Mouse (Mus musculus) forebrain, embryonic 14.5 days (tissue): Measurements from ENCODE around the gene Mov10l1. TPM values are rescaled to one million over a fixed set of nuclear protein-coding genes. Genes with fewer than 3 reads are reported as not detected.

Experiments used
- ATAC-seq: fragments of 200-750 bp; cut with Nextera tagmentation; 2 replicates; pipeline ENCODE4 v1.8.0; 2017; ENCODE audit warnings: mild to moderate bottlenecking, moderate library complexity
- DNase-seq: peaks from one replicate; pipeline ENCODE4 v3.0.0-alpha.2; 2015; ENCODE audit warnings: low spot score
- H3K27ac ChIP-seq: fragments of 300-500 bp; sonication (generic); 2 replicates; pipeline ENCODE4 v1.5.1; 2014; ENCODE audit warnings: low read depth, mild to moderate bottlenecking, control low read depth, low read length, moderate library complexity
- H3K27me3 ChIP-seq: fragments of 300-500 bp; sonication (generic); replicated peaks from 2 replicates; pipeline ENCODE4 v1.6.1; 2014; ENCODE audit warnings: low read length, control low read depth, mixed read lengths; ENCODE audit not compliant: control insufficient read depth, insufficient read depth
- H3K36me3 ChIP-seq: fragments of 300-500 bp; sonication (generic); 2 replicates; pipeline ENCODE4 v1.6.1; 2014; ENCODE audit warnings: low read length, control low read depth; ENCODE audit not compliant: control insufficient read depth, insufficient read depth
- H3K4me1 ChIP-seq: fragments of 300-500 bp; sonication (generic); 2 replicates; pipeline ENCODE4 v1.6.1; 2014; ENCODE audit warnings: antibody characterized with exemption, low read length, control low read depth; ENCODE audit not compliant: control insufficient read depth, insufficient read depth
- H3K4me2 ChIP-seq: fragments of 300-500 bp; sonication (generic); 2 replicates; pipeline ENCODE4 v1.6.1; 2014; ENCODE audit warnings: mild to moderate bottlenecking, control low read depth, low read length
- H3K4me3 ChIP-seq: fragments of 300-500 bp; sonication (generic); 2 replicates; pipeline ENCODE4 v1.5.1; 2014; ENCODE audit warnings: low read depth, low read length, control low read depth
- H3K9ac ChIP-seq: fragments of 300-500 bp; sonication (generic); 2 replicates; pipeline ENCODE4 v1.6.1; 2014; ENCODE audit warnings: mild to moderate bottlenecking, low read length, control low read depth, moderate library complexity
- H3K9me3 ChIP-seq: fragments of 300-500 bp; sonication (generic); replicated peaks from 2 replicates; pipeline ENCODE4 v1.6.1; 2016; ENCODE audit warnings: low read length, control low read depth, mixed read lengths; ENCODE audit not compliant: control insufficient read depth
- WGBS: fragments of 180-500 bp; shearing (Covaris S2); extraction: QIAGEN DNeasy Blood & Tissue Kit; methylation state at CpG from one replicate; pipeline ENCODE4 v1.1.7; 2014; 5-methylcytosine and 5-hydroxymethylcytosine counted together
- polyA plus RNA-seq: library from polyadenylated mRNA; unstranded; fragments of >200 nt; fragmentation: Nextera tagmentation; extraction: Ambion mirVana; gene quantifications from 2 replicates; pipeline ENCODE4 v1.2.1, GENCODE M21; 2014

Mov10l1 gene
- polyA plus RNA-seq, 1 experiment from 2014 or later: not detected

DNA sequence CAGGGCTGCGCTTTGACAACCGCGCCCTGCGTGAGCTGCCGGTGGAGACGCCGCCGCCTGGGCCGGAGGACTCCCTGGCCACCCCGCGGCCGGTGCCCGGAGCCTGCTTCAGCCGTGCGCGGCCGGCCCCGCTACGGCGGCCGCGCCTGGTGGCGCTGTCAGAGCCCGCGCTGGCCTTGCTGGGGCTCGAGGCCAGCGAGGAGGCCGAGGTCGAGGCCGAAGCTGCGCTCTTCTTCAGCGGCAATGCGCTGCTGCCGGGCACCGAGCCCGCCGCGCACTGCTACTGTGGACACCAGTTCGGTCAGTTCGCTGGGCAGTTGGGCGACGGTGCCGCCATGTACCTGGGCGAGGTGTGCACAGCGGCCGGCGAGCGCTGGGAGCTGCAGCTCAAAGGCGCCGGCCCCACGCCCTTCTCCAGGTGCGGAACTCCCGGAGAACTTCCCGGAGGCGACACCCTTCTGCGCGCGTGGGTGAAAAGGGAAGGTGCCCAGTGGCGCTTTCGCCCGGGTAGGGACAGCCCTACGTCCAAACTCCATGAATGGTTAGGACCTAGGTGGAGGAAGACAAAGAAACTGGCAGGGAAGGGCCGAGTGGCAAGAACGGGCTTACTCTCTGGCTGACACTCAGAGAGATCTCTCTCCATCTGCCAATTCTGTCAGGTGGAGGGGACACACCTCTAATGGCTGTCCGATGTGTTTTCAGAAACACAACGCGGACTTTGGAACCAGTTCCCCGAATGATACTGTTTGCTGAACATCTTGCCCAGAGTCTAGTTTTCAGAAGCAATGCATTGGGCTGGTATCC lies 106.7 kb downstream of the Mov10l1 start:
- Histone ChIP-seq H3K36me3 (peaks cover 50% of the 10 kb centered on the region), H3K4me1 (peaks cover 14% of the 10 kb centered on the region), H3K4me3 (peak overlapping the region; percentile 97), H3K27me3 (no peaks in the 10 kb centered on the region), H3K9me3 (no peaks in the 10 kb centered on the region), H3K27ac (peak overlapping the region; percentile 72; the same call in 1 of the 2 replicates), H3K4me2 (peak overlapping the region; percentile 91), H3K9ac (peak overlapping the region; percentile 95)
- ATAC-seq (peak; percentile 63), DNase-seq (peak; percentile 12)
- WGBS: 3% methylated on average over 56 of the region's 68 CpGs

GRCm38 (mm10) chr15:89090662-89091061 lies 108.0 kb downstream of the Mov10l1 start:
- 93% methylated on average over 4 of the region's 4 CpGs for WGBS
- peak overlapping the region; percentile 91; the same call in 1 of the 2 replicates for H3K4me2 ChIP-seq
- H3K9me3 ChIP-seq: no peaks in the 10 kb centered on the region
- no peak overlapping the region for H3K4me3 ChIP-seq
- H3K4me1 ChIP-seq: peaks cover 14% of the 10 kb centered on the region
- no peak overlapping the region for H3K27ac ChIP-seq
- no peaks in the 10 kb centered on the region for H3K27me3 ChIP-seq
- ATAC-seq (no peak), DNase-seq (no peak)
- peaks cover 50% of the 10 kb centered on the region for H3K36me3 ChIP-seq
- no peak overlapping the region for H3K9ac ChIP-seq

- H3K27ac ChIP-seq: no peak overlapping the region
- peaks cover 51% of the 10 kb centered on the region for H3K36me3 ChIP-seq
Observed at GRCm38 (mm10) chr15:89092181-89092580, 109.5 kb downstream of the Mov10l1 start.

GRCm38 (mm10) chr15:89097450-89097849 lies 114.7 kb downstream of the Mov10l1 start:
- WGBS: 77% methylated on average over 5 of the region's 5 CpGs
- no peaks in the 10 kb centered on the region for H3K4me1 ChIP-seq
- no peak for ATAC-seq

More at GRCm38 (mm10) chr15:89092181-89092580, 109.5 kb downstream of the Mov10l1 start:
- 80% methylated on average over 5 of the region's 5 CpGs for WGBS
- no peak overlapping the region for H3K4me3 ChIP-seq
- H3K9ac ChIP-seq: no peak overlapping the region
- ATAC-seq (no peak), DNase-seq (no peak)
- peaks cover 14% of the 10 kb centered on the region for H3K4me1 ChIP-seq
- H3K4me2 ChIP-seq: no peak overlapping the region
- H3K27me3 ChIP-seq: no peaks in the 10 kb centered on the region
- H3K9me3 ChIP-seq: no peaks in the 10 kb centered on the region

DNA sequence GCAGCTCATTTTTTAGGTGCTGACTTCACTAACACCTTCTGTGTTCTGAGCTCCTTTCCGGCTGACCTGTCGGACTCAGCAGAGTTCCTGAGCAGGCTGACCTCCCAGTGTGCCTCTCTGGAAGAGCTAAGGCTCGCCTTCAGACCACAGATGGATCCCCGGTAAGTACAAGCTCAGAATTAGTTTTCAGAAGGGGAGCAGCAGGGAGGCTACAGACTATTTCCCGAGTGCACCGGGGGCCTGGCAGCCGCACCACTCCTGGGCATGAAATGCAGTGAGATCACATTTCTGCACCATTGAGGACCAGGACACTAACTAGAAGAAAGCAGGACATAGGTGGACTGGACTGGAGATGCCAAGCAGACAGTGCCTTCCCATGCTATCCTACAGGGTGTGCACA lies 115.9 kb downstream of the Mov10l1 start:
- Histone ChIP-seq H3K4me3 (no peak overlapping the region), H3K27me3 (no peaks in the 10 kb centered on the region), H3K4me1 (no peaks in the 10 kb centered on the region), H3K9ac (no peak overlapping the region), H3K27ac (no peak overlapping the region), H3K36me3 (peaks cover 100% of the 10 kb centered on the region), H3K4me2 (no peak overlapping the region), H3K9me3 (no peaks in the 10 kb centered on the region)
- WGBS: 86% methylated on average over 7 of the region's 7 CpGs
- DNase-seq (no peak), ATAC-seq (no peak)

More at GRCm38 (mm10) chr15:89097450-89097849, 114.7 kb downstream of the Mov10l1 start:
- no peak for DNase-seq
- H3K9me3 ChIP-seq: no peaks in the 10 kb centered on the region
- H3K4me2 ChIP-seq: no peak overlapping the region
- H3K9ac ChIP-seq: no peak overlapping the region
- H3K4me3 ChIP-seq: no peak overlapping the region
- H3K36me3 ChIP-seq: peaks cover 100% of the 10 kb centered on the region
- H3K27ac ChIP-seq: no peak overlapping the region
- H3K27me3 ChIP-seq: no peaks in the 10 kb centered on the region

- Histone ChIP-seq H3K9ac (no peak overlapping the region), H3K4me2 (no peak overlapping the region), H3K27ac (no peak overlapping the region), H3K36me3 (peaks cover 100% of the 10 kb centered on the region), H3K4me3 (no peak overlapping the region), H3K9me3 (no peaks in the 10 kb centered on the region), H3K4me1 (no peaks in the 10 kb centered on the region), H3K27me3 (no peaks in the 10 kb centered on the region)
- 95% methylated on average over 12 of the region's 12 CpGs for WGBS
- no peak for ATAC-seq
- no peak for DNase-seq
Observed at GRCm38 (mm10) chr15:89100823-89101222, 118.1 kb downstream of the Mov10l1 start.

DNA sequence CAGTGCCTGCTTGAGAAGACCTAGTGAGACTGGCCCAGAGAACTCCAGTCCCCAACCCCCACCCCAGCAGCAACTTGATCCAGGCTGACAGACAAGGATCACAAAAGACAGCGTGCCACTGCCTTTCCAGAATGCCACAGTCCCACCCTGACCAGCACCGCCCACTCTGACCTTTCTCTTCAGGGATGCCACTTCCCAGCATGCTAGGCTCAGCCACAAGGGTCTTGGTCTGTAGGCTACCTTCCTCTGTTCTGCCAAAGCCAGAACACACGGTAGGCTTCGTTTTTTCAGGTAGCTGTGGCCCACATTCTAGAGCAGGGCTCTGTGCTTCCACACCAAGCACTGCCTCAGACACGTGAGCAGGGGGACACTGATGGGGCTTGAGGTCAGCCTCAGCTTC lies 119.9 kb downstream of the Mov10l1 start:
- ATAC-seq (no peak), DNase-seq (no peak)
- H3K4me1 ChIP-seq: no peaks in the 10 kb centered on the region
- H3K36me3 ChIP-seq: peaks cover 100% of the 10 kb centered on the region
- 77% methylated on average over 5 of the region's 5 CpGs for WGBS
- no peak overlapping the region for H3K27ac ChIP-seq
- H3K4me3 ChIP-seq: no peak overlapping the region
- H3K4me2 ChIP-seq: no peak overlapping the region
- no peak overlapping the region for H3K9ac ChIP-seq
- H3K27me3 ChIP-seq: no peaks in the 10 kb centered on the region
- H3K9me3 ChIP-seq: no peaks in the 10 kb centered on the region

GRCm38 (mm10) chr15:89103921-89104320 lies 121.2 kb downstream of the Mov10l1 start:
- Histone ChIP-seq H3K4me3 (no peak overlapping the region), H3K9ac (no peak overlapping the region), H3K9me3 (no peaks in the 10 kb centered on the region), H3K36me3 (peaks cover 100% of the 10 kb centered on the region), H3K27me3 (no peaks in the 10 kb centered on the region), H3K27ac (no peak overlapping the region), H3K4me2 (no peak overlapping the region), H3K4me1 (no peaks in the 10 kb centered on the region)
- DNase-seq (no peak), ATAC-seq (no peak)
- 84% methylated on average over 10 of the region's 10 CpGs for WGBS

DNA sequence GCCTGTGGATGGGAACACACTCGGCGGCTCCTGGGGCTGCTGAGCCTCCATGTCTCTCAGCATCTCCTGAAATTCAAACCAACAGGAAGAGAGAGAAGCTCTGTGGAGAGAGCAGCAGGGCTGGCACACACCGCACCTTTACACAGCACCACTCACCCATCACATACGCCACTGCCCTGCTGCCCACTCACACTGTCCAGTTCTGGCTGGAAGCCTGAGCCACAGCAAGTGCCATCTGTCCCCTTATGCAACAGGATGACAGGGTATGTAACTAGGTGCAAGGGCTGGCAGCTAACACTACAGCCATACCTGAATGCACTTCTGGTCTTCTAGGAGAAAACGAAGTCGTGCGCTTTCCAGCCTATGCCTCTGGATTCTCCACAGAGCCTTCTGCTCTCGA lies 121.7 kb downstream of the Mov10l1 start:
- Histone ChIP-seq H3K27ac (no peak overlapping the region), H3K4me3 (no peak overlapping the region), H3K9me3 (no peaks in the 10 kb centered on the region), H3K9ac (no peak overlapping the region), H3K36me3 (peaks cover 100% of the 10 kb centered on the region), H3K4me2 (no peak overlapping the region), H3K4me1 (no peaks in the 10 kb centered on the region), H3K27me3 (no peaks in the 10 kb centered on the region)
- DNase-seq (no peak), ATAC-seq (no peak)
- 96% methylated on average over 8 of the region's 8 CpGs for WGBS
